Mouse (Mus musculus): Measurements from ENCODE around the gene Lrrc7. TPM values are rescaled to one million over a fixed set of nuclear protein-coding genes. Genes with fewer than 3 reads are reported as not detected.

The Lrrc7 gene
- polyA plus RNA-seq, 1 experiment = not detected

DNA sequence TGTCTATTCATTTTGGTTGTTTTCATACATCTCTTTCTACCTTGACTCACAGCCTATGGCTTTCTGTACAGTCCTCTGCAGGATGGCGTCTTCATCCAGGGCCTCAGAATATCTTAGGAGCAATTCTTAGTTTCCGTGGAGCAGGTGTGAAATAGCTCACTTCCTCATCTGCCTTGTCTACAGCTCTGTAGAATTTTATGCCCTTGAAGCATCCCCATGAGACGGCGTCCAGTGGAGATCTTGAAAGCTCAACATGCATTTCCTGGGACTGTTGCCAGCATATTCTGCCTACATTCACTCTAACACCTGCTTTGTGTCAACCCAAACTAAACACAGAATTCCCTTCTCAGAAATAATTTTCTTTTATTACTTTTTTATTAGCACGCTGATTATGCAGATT is 267.0 kb downstream of the Lrrc7 start:
- TF ChIP-seq POLR2A (IDR thresholded peaks at IDR 0.05; ENCODE audit: insufficient read length, low read depth) (no peak), CEBPB (IDR thresholded peaks at IDR 0.05; ENCODE audit: insufficient read depth, poor library complexity, severe bottlenecking) (no peak), MAX (IDR thresholded peaks at IDR 0.05; ENCODE audit: low read depth) (no peak), MYOG (IDR thresholded peaks at IDR 0.05; ENCODE audit: control insufficient read depth in 1 of 3, insufficient read depth in 1 of 3, insufficient read length in 2 of 3, low read depth in 2 of 3) (no peak), MYOD1 (IDR thresholded peaks at IDR 0.05; ENCODE audit: control insufficient read depth in 1 of 3, insufficient read length in 2 of 3, low read depth in 2 of 3) (no peak), TCF3 (IDR thresholded peaks at IDR 0.05; ENCODE audit: insufficient read length, low read depth) (no peak), TCF12 (IDR thresholded peaks at IDR 0.05; ENCODE audit: insufficient read depth, poor library complexity, severe bottlenecking) (no peak), USF1 (IDR thresholded peaks at IDR 0.05; ENCODE audit: low read depth) (no peak), SRF (IDR thresholded peaks at IDR 0.05; ENCODE audit: control insufficient read depth, insufficient read length, low read depth) (no peak), E2F4 (IDR thresholded peaks at IDR 0.05; ENCODE audit: insufficient read depth) (no peak), REST (IDR thresholded peaks at IDR 0.05; ENCODE audit: insufficient read depth, insufficient read length) (no peak), POLR2AphosphoS2 (IDR thresholded peaks at IDR 0.05; ENCODE audit: insufficient read length, low read depth) (no peak)
- Histone ChIP-seq H3K4me2 (ENCODE audit: low read depth) (no peak overlapping the region), H3K79me2 (ENCODE audit: control insufficient read depth, insufficient read depth) (no peaks in the 10 kb centered on the region), H3K27me3 (ENCODE audit: control insufficient read depth, insufficient read depth, insufficient read length) (no peaks in the 10 kb centered on the region), H3ac (ENCODE audit: control insufficient read depth, insufficient read length) (no peak overlapping the region), H3K4me3 (no peak overlapping the region), H3K36me3 (ENCODE audit: control insufficient read depth, insufficient read depth) (no peaks in the 10 kb centered on the region)

DNA sequence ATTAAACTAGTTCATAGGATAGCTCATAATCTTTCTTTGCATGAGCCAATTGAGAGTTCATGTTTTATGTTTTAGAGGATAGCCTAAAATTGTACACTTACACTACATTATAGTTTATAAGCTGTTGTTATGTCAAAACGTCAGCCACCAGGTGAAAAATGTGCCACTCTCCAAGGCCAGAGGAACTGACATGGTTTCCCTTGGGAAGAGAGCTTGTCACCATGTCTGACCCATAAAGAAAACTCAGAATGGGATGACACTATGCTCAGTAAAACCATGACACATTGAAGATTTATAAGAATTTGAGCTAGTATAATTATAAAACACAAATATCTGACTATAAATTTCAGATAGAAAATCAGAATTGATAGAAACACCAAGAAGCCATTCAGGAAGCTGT is 277.6 kb downstream of the Lrrc7 start:
- Histone ChIP-seq H3K36me3 (ENCODE audit: control insufficient read depth, insufficient read depth) (no peaks in the 10 kb centered on the region), H3K27me3 (ENCODE audit: control insufficient read depth, insufficient read depth, insufficient read length) (no peaks in the 10 kb centered on the region), H3K4me2 (ENCODE audit: low read depth) (no peak overlapping the region), H3ac (ENCODE audit: control insufficient read depth, insufficient read length) (no peak overlapping the region), H3K79me2 (ENCODE audit: control insufficient read depth, insufficient read depth) (no peaks in the 10 kb centered on the region), H3K4me3 (no peak overlapping the region)
- TF ChIP-seq MYOG (IDR thresholded peaks at IDR 0.05; ENCODE audit: control insufficient read depth in 1 of 3, insufficient read depth in 1 of 3, insufficient read length in 2 of 3, low read depth in 2 of 3) = no peak
- TF ChIP-seq CEBPB (IDR thresholded peaks at IDR 0.05; ENCODE audit: insufficient read depth, poor library complexity, severe bottlenecking) = no peak
- TF ChIP-seq TCF3 (IDR thresholded peaks at IDR 0.05; ENCODE audit: insufficient read length, low read depth) = no peak
- no peak for TF ChIP-seq E2F4 (IDR thresholded peaks at IDR 0.05; ENCODE audit: insufficient read depth)
- no peak for TF ChIP-seq MAX (IDR thresholded peaks at IDR 0.05; ENCODE audit: low read depth)
- TF ChIP-seq USF1 (IDR thresholded peaks at IDR 0.05; ENCODE audit: low read depth) = no peak
- TF ChIP-seq TCF12 (IDR thresholded peaks at IDR 0.05; ENCODE audit: insufficient read depth, poor library complexity, severe bottlenecking) = no peak
- TF ChIP-seq SRF (IDR thresholded peaks at IDR 0.05; ENCODE audit: control insufficient read depth, insufficient read length, low read depth) = no peak

DNA sequence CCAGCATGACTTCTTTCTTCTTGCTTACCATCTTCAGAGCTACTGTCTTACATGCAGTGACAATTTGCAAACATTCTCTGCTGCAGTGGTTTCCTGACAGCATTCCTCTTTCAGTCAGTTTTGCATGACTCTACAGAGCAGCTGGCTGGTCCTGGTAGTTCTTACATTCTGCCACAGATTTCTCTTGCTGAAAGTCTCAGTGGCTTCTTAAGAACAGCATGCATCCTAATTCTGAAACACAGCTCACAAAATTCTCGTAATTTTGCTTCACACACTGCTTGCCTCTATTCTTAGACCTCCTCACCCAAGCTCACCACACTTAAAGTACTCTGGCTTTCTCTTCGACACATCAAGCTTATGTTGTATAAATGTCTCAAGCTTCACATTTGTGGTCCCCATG is 283.4 kb downstream of the Lrrc7 start:
- Histone ChIP-seq H3K4me2 (ENCODE audit: low read depth) (no peak overlapping the region), H3K27me3 (ENCODE audit: control insufficient read depth, insufficient read depth, insufficient read length) (no peaks in the 10 kb centered on the region), H3K79me2 (ENCODE audit: control insufficient read depth, insufficient read depth) (no peaks in the 10 kb centered on the region), H3ac (ENCODE audit: control insufficient read depth, insufficient read length) (no peak overlapping the region), H3K4me3 (no peak overlapping the region), H3K36me3 (ENCODE audit: control insufficient read depth, insufficient read depth) (no peaks in the 10 kb centered on the region)
- no peak for TF ChIP-seq TCF3 (IDR thresholded peaks at IDR 0.05; ENCODE audit: insufficient read length, low read depth)
- no peak for TF ChIP-seq E2F4 (IDR thresholded peaks at IDR 0.05; ENCODE audit: insufficient read depth)
- no peak for TF ChIP-seq MAX (IDR thresholded peaks at IDR 0.05; ENCODE audit: low read depth)
- no peak for TF ChIP-seq MYOD1 (IDR thresholded peaks at IDR 0.05; ENCODE audit: control insufficient read depth in 1 of 3, insufficient read length in 2 of 3, low read depth in 2 of 3)
- no peak for TF ChIP-seq MYOG (IDR thresholded peaks at IDR 0.05; ENCODE audit: control insufficient read depth in 1 of 3, insufficient read depth in 1 of 3, insufficient read length in 2 of 3, low read depth in 2 of 3)
- no peak for TF ChIP-seq POLR2A (IDR thresholded peaks at IDR 0.05; ENCODE audit: insufficient read length, low read depth)
- TF ChIP-seq SRF (IDR thresholded peaks at IDR 0.05; ENCODE audit: control insufficient read depth, insufficient read length, low read depth) = no peak
- TF ChIP-seq TCF12 (IDR thresholded peaks at IDR 0.05; ENCODE audit: insufficient read depth, poor library complexity, severe bottlenecking) = no peak
- TF ChIP-seq CEBPB (IDR thresholded peaks at IDR 0.05; ENCODE audit: insufficient read depth, poor library complexity, severe bottlenecking) = no peak
- no peak for TF ChIP-seq POLR2AphosphoS2 (IDR thresholded peaks at IDR 0.05; ENCODE audit: insufficient read length, low read depth)
- no peak for TF ChIP-seq REST (IDR thresholded peaks at IDR 0.05; ENCODE audit: insufficient read depth, insufficient read length)
- no peak for TF ChIP-seq USF1 (IDR thresholded peaks at IDR 0.05; ENCODE audit: low read depth)

DNA sequence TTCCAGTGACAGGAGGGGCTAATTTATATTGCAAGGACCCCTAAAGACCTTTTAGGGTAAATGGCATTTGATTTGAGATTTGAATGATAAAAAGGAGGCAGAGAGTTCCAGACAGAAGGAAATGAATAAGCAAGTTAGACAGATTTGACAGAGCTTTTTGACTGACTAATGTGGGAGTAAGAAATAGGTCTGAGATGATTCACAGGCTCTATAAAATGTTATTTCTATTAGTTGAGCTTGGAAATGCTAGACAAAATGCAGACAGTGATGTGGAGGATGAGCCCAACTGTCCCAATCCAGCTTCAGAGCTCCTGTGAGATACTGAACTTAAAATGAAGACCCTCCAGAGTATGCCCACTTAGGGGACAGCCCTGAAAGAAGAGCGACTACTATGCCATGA is 289.3 kb downstream of the Lrrc7 start:
- no peaks in the 10 kb centered on the region for H3K27me3 ChIP-seq (ENCODE audit: control insufficient read depth, insufficient read depth, insufficient read length)
- H3K4me2 ChIP-seq (ENCODE audit: low read depth) = no peak overlapping the region
- H3K36me3 ChIP-seq (ENCODE audit: control insufficient read depth, insufficient read depth) = no peaks in the 10 kb centered on the region
- H3ac ChIP-seq (ENCODE audit: control insufficient read depth, insufficient read length) = no peak overlapping the region
- no peaks in the 10 kb centered on the region for H3K79me2 ChIP-seq (ENCODE audit: control insufficient read depth, insufficient read depth)
- no peak overlapping the region for H3K4me3 ChIP-seq
- no peak for TF ChIP-seq POLR2AphosphoS2 (IDR thresholded peaks at IDR 0.05; ENCODE audit: insufficient read length, low read depth)
- TF ChIP-seq TCF12 (IDR thresholded peaks at IDR 0.05; ENCODE audit: insufficient read depth, poor library complexity, severe bottlenecking) = no peak

DNA sequence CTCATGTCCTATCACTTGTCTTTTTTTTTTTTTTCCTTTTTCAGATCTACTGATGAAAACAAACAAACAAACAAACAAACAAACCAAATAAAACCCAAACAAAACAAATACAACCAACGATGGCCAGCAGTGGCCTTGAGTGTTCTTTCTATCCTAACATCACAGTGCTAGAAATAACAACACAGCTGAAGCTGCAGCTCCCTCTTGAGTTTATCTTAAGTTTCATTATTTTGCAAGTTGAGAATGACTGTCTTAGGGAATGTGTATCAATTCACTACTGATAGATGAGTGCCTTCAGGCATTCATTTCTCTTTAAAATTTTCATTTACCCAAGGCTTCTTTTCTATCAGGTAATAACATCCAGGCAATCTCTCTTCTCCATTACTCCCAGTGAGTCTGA is 291.1 kb downstream of the Lrrc7 start:
- Histone ChIP-seq H3K79me2 (ENCODE audit: control insufficient read depth, insufficient read depth) (no peaks in the 10 kb centered on the region), H3K27me3 (ENCODE audit: control insufficient read depth, insufficient read depth, insufficient read length) (no peaks in the 10 kb centered on the region), H3K36me3 (ENCODE audit: control insufficient read depth, insufficient read depth) (no peaks in the 10 kb centered on the region), H3K4me2 (ENCODE audit: low read depth) (no peak overlapping the region), H3ac (ENCODE audit: control insufficient read depth, insufficient read length) (no peak overlapping the region), H3K4me3 (no peak overlapping the region)
- TF ChIP-seq CEBPB (IDR thresholded peaks at IDR 0.05; ENCODE audit: insufficient read depth, poor library complexity, severe bottlenecking) = no peak
- TF ChIP-seq REST (IDR thresholded peaks at IDR 0.05; ENCODE audit: insufficient read depth, insufficient read length) = no peak
- no peak for TF ChIP-seq POLR2A (IDR thresholded peaks at IDR 0.05; ENCODE audit: insufficient read length, low read depth)
